Mouse (Mus musculus): ENCODE results near the gene Hic1. TPM values are rescaled to one million over a fixed set of nuclear protein-coding genes. Genes with fewer than 3 reads are reported as not detected.

The Hic1 gene
- polyA plus RNA-seq, 1 experiment from 2014 or later, result 6.4 TPM

DNA sequence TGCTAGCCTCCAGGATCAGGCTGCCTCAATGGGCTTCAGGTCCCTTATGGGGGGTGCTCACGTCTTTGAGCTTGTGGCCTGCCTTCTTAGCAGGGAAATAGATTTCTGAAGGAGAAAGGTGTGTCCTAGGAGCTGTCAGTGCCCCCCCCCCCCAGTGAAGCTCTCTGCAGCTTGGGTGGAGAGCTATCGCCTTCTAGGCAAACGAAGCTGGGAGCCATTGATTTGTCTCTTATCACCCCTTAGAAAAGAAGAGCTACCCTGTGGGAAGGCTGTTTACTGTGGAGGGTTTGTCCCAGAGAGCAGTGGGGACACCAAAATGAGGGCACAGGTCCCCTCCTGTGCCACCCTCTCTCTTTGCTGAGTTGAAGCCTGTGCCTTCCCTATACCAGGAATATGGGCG, 40.8 kb upstream of the Hic1 start:
- H3K9ac ChIP-seq (ENCODE audit: low read length), result 0 out of 2 replicates have a peak overlapping the region, but pooled peaks have one; percentile 5
- H3K4me2 ChIP-seq (ENCODE audit: low read length), result no peak overlapping the region
- H3K4me3 ChIP-seq (ENCODE audit: control insufficient read depth in 1 of 2, insufficient read depth in 1 of 2, low read depth in 1 of 2, low read length in 2 of 2), result no peak overlapping the region
- H3K4me1 ChIP-seq (ENCODE audit: control insufficient read depth in 2 of 2, insufficient read depth in 2 of 2, low read length in 2 of 2), result peaks cover 28 to 61% of the 10 kb centered on the region in 2 experiments
- 0 out of 4 replicates have a peak overlapping the region, but pooled peaks of 1 of the 2 experiments have one; percentile 41 for H3K27ac ChIP-seq (replicated peaks in 1 of 2; ENCODE audit: control insufficient read depth in 1 of 2, insufficient read depth in 1 of 2, low read depth in 2 of 2, low read length in 2 of 2)
- no peak for ATAC-seq (ENCODE audit: insufficient number of reproducible peaks, insufficient read depth, low FRiP score, low read depth)
- no peaks in the 10 kb centered on the region for H3K9me3 ChIP-seq (ENCODE audit: control insufficient read depth, low read length)
- H3K36me3 ChIP-seq (ENCODE audit: control insufficient read depth, insufficient read depth, low read length), result no peaks in the 10 kb centered on the region
- WGBS, result 79% methylated on average over 4 of the region's 4 CpGs
- H3K27me3 ChIP-seq (ENCODE audit: control insufficient read depth, insufficient read depth, low read length), result no peaks in the 10 kb centered on the region

- no peak for ATAC-seq (ENCODE audit: insufficient number of reproducible peaks, insufficient read depth, low FRiP score, low read depth)
- Histone ChIP-seq H3K4me2 (ENCODE audit: low read length) (no peak overlapping the region), H3K4me1 (ENCODE audit: control insufficient read depth in 2 of 2, insufficient read depth in 2 of 2, low read length in 2 of 2) (peaks cover 30 to 61% of the 10 kb centered on the region in 2 experiments), H3K27me3 (ENCODE audit: control insufficient read depth, insufficient read depth, low read length) (no peaks in the 10 kb centered on the region), H3K9me3 (ENCODE audit: control insufficient read depth, low read length) (no peaks in the 10 kb centered on the region), H3K27ac (replicated peaks in 1 of 2; ENCODE audit: control insufficient read depth in 1 of 2, insufficient read depth in 1 of 2, low read depth in 2 of 2, low read length in 2 of 2) (peak overlapping the region; percentile 16 to 41; a peak in 1 of 4 replicates), H3K36me3 (ENCODE audit: control insufficient read depth, insufficient read depth, low read length) (no peaks in the 10 kb centered on the region), H3K9ac (ENCODE audit: low read length) (0 out of 2 replicates have a peak overlapping the region, but pooled peaks have one; percentile 5), H3K4me3 (ENCODE audit: control insufficient read depth in 1 of 2, insufficient read depth in 1 of 2, low read depth in 1 of 2, low read length in 2 of 2) (no peak overlapping the region)
- 75% methylated on average over 4 of the region's 4 CpGs for WGBS
Measured at GRCm38 (mm10) chr11:75209363-75209762, 40.0 kb upstream of the Hic1 start.

GRCm38 (mm10) chr11:75206347-75206746, 37.0 kb upstream of the Hic1 start:
- ATAC-seq (ENCODE audit: insufficient number of reproducible peaks, insufficient read depth, low FRiP score, low read depth), result no peak
- Histone ChIP-seq H3K4me3 (ENCODE audit: control insufficient read depth in 1 of 2, insufficient read depth in 1 of 2, low read depth in 1 of 2, low read length in 2 of 2) (no peak overlapping the region), H3K27me3 (ENCODE audit: control insufficient read depth, insufficient read depth, low read length) (no peaks in the 10 kb centered on the region), H3K9me3 (ENCODE audit: control insufficient read depth, low read length) (no peaks in the 10 kb centered on the region), H3K4me2 (ENCODE audit: low read length) (no peak overlapping the region), H3K4me1 (ENCODE audit: control insufficient read depth in 2 of 2, insufficient read depth in 2 of 2, low read length in 2 of 2) (peaks cover 27 to 57% of the 10 kb centered on the region in 2 experiments), H3K36me3 (ENCODE audit: control insufficient read depth, insufficient read depth, low read length) (no peaks in the 10 kb centered on the region), H3K9ac (ENCODE audit: low read length) (no peak overlapping the region), H3K27ac (replicated peaks in 1 of 2; ENCODE audit: control insufficient read depth in 1 of 2, insufficient read depth in 1 of 2, low read depth in 2 of 2, low read length in 2 of 2) (no peak overlapping the region)
- WGBS, result 92% methylated on average over 4 of the region's 4 CpGs

DNA sequence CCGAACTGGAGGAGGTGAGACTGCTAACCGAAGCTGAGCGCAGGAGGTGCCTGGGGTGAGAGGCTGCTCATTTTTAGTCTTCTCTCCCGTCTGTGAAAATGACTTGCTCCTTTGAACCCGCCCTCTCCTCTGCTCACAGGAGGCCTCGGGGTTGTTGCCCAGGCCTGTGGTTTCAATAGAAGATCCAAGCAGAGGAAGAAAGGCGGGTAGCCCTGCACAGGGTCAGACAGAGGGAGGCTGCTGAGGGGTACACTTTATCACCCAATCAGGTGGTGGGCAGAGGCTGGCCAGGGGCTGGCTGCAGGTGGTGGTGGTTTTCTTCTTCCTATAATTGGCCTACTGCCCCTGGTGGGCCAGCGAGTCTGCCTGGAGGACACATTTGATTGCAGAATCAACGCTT, 35.2 kb upstream of the Hic1 start:
- H3K9me3 ChIP-seq (ENCODE audit: control insufficient read depth, low read length), result no peaks in the 10 kb centered on the region
- H3K36me3 ChIP-seq (ENCODE audit: control insufficient read depth, insufficient read depth, low read length), result no peaks in the 10 kb centered on the region
- H3K4me3 ChIP-seq (ENCODE audit: control insufficient read depth in 1 of 2, insufficient read depth in 1 of 2, low read depth in 1 of 2, low read length in 2 of 2), result no peak overlapping the region
- peaks cover 24 to 55% of the 10 kb centered on the region in 2 experiments for H3K4me1 ChIP-seq (ENCODE audit: control insufficient read depth in 2 of 2, insufficient read depth in 2 of 2, low read length in 2 of 2)
- no peak for ATAC-seq (ENCODE audit: insufficient number of reproducible peaks, insufficient read depth, low FRiP score, low read depth)
- H3K27ac ChIP-seq (replicated peaks in 1 of 2; ENCODE audit: control insufficient read depth in 1 of 2, insufficient read depth in 1 of 2, low read depth in 2 of 2, low read length in 2 of 2), result peak overlapping the region in 1 of 2 experiments; percentile 21; a peak in 1 of 4 replicates
- WGBS, result 56% methylated on average over 9 of the region's 9 CpGs
- H3K4me2 ChIP-seq (ENCODE audit: low read length), result no peak overlapping the region
- H3K27me3 ChIP-seq (ENCODE audit: control insufficient read depth, insufficient read depth, low read length), result no peaks in the 10 kb centered on the region
- H3K9ac ChIP-seq (ENCODE audit: low read length), result peak overlapping the region; percentile 18

- 68% methylated on average over 4 of the region's 4 CpGs for WGBS
- H3K9me3 ChIP-seq (ENCODE audit: control insufficient read depth, low read length), result no peaks in the 10 kb centered on the region
- no peak overlapping the region for H3K4me2 ChIP-seq (ENCODE audit: low read length)
- no peak overlapping the region for H3K4me3 ChIP-seq (ENCODE audit: control insufficient read depth in 1 of 2, insufficient read depth in 1 of 2, low read depth in 1 of 2, low read length in 2 of 2)
- no peaks in the 10 kb centered on the region for H3K36me3 ChIP-seq (ENCODE audit: control insufficient read depth, insufficient read depth, low read length)
- peak overlapping the region; percentile 21; the same call in 1 of the 2 replicates for H3K9ac ChIP-seq (ENCODE audit: low read length)
- peaks cover 20 to 51% of the 10 kb centered on the region in 2 experiments for H3K4me1 ChIP-seq (ENCODE audit: control insufficient read depth in 2 of 2, insufficient read depth in 2 of 2, low read length in 2 of 2)
- no peaks in the 10 kb centered on the region for H3K27me3 ChIP-seq (ENCODE audit: control insufficient read depth, insufficient read depth, low read length)
- H3K27ac ChIP-seq (replicated peaks in 1 of 2; ENCODE audit: control insufficient read depth in 1 of 2, insufficient read depth in 1 of 2, low read depth in 2 of 2, low read length in 2 of 2), result peak overlapping the region in 1 of 2 experiments; percentile 21; a peak in 1 of 4 replicates
- no peak for ATAC-seq (ENCODE audit: insufficient number of reproducible peaks, insufficient read depth, low FRiP score, low read depth)
Measured at GRCm38 (mm10) chr11:75203926-75204325, 34.6 kb upstream of the Hic1 start.

GRCm38 (mm10) chr11:75201721-75202120, 32.4 kb upstream of the Hic1 start:
- Histone ChIP-seq H3K9ac (ENCODE audit: low read length) (peak overlapping the region; percentile 16; the same call in 1 of the 2 replicates), H3K27me3 (ENCODE audit: control insufficient read depth, insufficient read depth, low read length) (peaks cover 4% of the 10 kb centered on the region; the same call in 1 of the 2 replicates), H3K27ac (replicated peaks in 1 of 2; ENCODE audit: control insufficient read depth in 1 of 2, insufficient read depth in 1 of 2, low read depth in 2 of 2, low read length in 2 of 2) (no peak overlapping the region; a peak in 1 of 4 replicates), H3K9me3 (ENCODE audit: control insufficient read depth, low read length) (no peaks in the 10 kb centered on the region), H3K4me2 (ENCODE audit: low read length) (no peak overlapping the region), H3K4me3 (ENCODE audit: control insufficient read depth in 1 of 2, insufficient read depth in 1 of 2, low read depth in 1 of 2, low read length in 2 of 2) (no peak overlapping the region), H3K4me1 (ENCODE audit: control insufficient read depth in 2 of 2, insufficient read depth in 2 of 2, low read length in 2 of 2) (peaks cover 19 to 44% of the 10 kb centered on the region in 2 experiments), H3K36me3 (ENCODE audit: control insufficient read depth, insufficient read depth, low read length) (no peaks in the 10 kb centered on the region)
- whole genome bisulfite sequencing, result 64% methylated on average over 8 of the region's 8 CpGs
- no peak for ATAC-seq (ENCODE audit: insufficient number of reproducible peaks, insufficient read depth, low FRiP score, low read depth)

GRCm38 (mm10) chr11:75200935-75201334, 31.6 kb upstream of the Hic1 start:
- Histone ChIP-seq H3K4me1 (ENCODE audit: control insufficient read depth in 2 of 2, insufficient read depth in 2 of 2, low read length in 2 of 2) (peaks cover 23 to 51% of the 10 kb centered on the region in 2 experiments), H3K9me3 (ENCODE audit: control insufficient read depth, low read length) (no peaks in the 10 kb centered on the region), H3K4me2 (ENCODE audit: low read length) (no peak overlapping the region), H3K9ac (ENCODE audit: low read length) (peak overlapping the region; percentile 16; the same call in 1 of the 2 replicates), H3K27ac (replicated peaks in 1 of 2; ENCODE audit: control insufficient read depth in 1 of 2, insufficient read depth in 1 of 2, low read depth in 2 of 2, low read length in 2 of 2) (no peak overlapping the region; a peak in 1 of 4 replicates), H3K27me3 (ENCODE audit: control insufficient read depth, insufficient read depth, low read length) (peaks cover 8% of the 10 kb centered on the region), H3K4me3 (ENCODE audit: control insufficient read depth in 1 of 2, insufficient read depth in 1 of 2, low read depth in 1 of 2, low read length in 2 of 2) (no peak overlapping the region), H3K36me3 (ENCODE audit: control insufficient read depth, insufficient read depth, low read length) (no peaks in the 10 kb centered on the region)
- ATAC-seq (ENCODE audit: insufficient number of reproducible peaks, insufficient read depth, low FRiP score, low read depth), result no peak
- WGBS, result 86% methylated on average over 12 of the region's 12 CpGs

- H3K4me2 ChIP-seq (ENCODE audit: low read length), result no peak overlapping the region
- 79% methylated on average over 5 of the region's 5 CpGs for WGBS
- peaks cover 23 to 53% of the 10 kb centered on the region in 2 experiments for H3K4me1 ChIP-seq (ENCODE audit: control insufficient read depth in 2 of 2, insufficient read depth in 2 of 2, low read length in 2 of 2)
- no peak overlapping the region for H3K9ac ChIP-seq (ENCODE audit: low read length)
- H3K9me3 ChIP-seq (ENCODE audit: control insufficient read depth, low read length), result no peaks in the 10 kb centered on the region
- H3K36me3 ChIP-seq (ENCODE audit: control insufficient read depth, insufficient read depth, low read length), result no peaks in the 10 kb centered on the region
- no peak overlapping the region for H3K27ac ChIP-seq (replicated peaks in 1 of 2; ENCODE audit: control insufficient read depth in 1 of 2, insufficient read depth in 1 of 2, low read depth in 2 of 2, low read length in 2 of 2)
- H3K27me3 ChIP-seq (ENCODE audit: control insufficient read depth, insufficient read depth, low read length), result peaks cover 13% of the 10 kb centered on the region
- ATAC-seq (ENCODE audit: insufficient number of reproducible peaks, insufficient read depth, low FRiP score, low read depth), result no peak
- no peak overlapping the region for H3K4me3 ChIP-seq (ENCODE audit: control insufficient read depth in 1 of 2, insufficient read depth in 1 of 2, low read depth in 1 of 2, low read length in 2 of 2)
Measured at GRCm38 (mm10) chr11:75199951-75200350, 30.6 kb upstream of the Hic1 start.

Data from heart, embryonic 14.5 days (tissue).